Mouse (Mus musculus): ENCODE results near the gene Haus2. TPM values are rescaled to one million over a fixed set of nuclear protein-coding genes. Genes with fewer than 3 reads are reported as not detected.

Haus2 gene
- polyA plus RNA-seq, 1 experiment from 2014 or later, result 41.0 TPM

DNA sequence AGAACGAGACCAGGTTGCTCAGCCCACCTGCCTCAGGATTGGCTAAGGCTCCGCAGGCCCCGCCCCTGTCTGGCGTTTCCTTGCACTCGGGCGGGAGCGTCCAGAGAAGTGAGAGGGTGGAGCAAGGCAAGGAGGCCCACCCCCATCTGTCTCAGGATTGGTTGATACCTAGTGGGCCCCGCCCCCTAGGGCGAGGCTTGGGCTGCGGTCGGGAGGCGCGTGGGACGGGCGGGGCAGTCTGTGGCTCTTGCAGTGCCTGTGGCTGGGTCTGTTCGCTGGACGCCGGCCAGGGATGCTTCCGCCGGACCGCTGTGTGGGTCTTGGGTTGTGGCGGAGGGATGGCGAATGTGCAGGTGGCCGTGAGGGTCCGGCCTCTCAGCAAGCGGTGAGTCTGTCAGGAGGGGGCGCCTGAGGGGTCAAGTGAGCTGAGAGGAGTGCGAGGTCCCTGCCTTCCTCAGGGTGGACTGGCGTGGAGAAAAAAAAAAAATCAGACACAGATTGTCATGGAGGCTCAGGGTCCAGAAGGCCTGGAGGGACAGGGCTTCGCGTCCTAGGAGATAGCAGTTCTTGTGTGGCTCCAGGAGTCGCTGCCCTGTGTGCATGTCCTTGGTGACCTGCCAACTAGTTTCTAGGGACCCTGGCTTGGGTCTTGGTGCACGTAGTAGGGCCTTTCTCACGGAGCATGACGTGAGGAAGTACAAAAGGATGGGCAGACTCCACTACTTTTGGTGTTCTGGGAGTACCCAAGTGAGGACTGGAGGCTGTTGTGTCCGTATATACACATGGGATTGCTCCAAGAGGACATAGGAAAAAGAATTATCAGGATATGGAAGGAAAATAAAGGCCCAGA is 19.9 kb downstream of the Haus2 start, which contains the start of gene Stard9:
TSS of gene Stard9 (plus strand) at position 236 of the 850 bp plus-strand sequence.
- H3K9me3 ChIP-seq (replicated peaks), result no peaks in the 10 kb centered on the region
- H3K36me3 ChIP-seq, result no peaks in the 10 kb centered on the region
- peak within 1 kb of the TSS; percentile 82 for H3K27ac ChIP-seq (replicated peaks)
- H3K27me3 ChIP-seq (ENCODE audit: low read depth, poor library complexity, severe bottlenecking), result no peaks in the 10 kb centered on the region
- DNase-seq (ENCODE audit: low spot score), result peak; percentile 98
- H3K4me3 ChIP-seq, result peak within 1 kb of the TSS; percentile 68
- WGBS, result 2% methylated on average over 36 of the region's 36 CpGs
- H3K4me1 ChIP-seq, result peaks cover 8% of the 10 kb centered on the region

DNA sequence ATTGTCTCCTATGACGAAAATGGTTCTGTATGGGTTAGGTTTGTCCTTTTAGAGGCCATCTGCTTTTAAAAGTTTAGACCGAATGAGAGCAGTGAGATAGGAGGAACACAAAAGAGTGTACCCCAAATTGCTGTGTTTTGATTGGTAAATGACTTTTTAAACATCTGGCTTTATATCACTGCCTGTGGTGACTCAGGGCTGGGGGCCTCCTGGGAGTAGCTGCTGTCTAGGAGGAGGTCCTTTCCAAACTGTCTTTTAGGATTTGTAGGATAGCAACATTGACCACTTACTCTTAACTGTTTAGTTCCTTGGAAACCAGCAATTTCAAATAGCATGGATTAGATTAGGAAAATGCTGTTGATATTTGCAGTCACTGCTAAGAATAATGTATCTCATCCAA is 21.1 kb downstream of the Haus2 start:
- WGBS, result 83% methylated on average over 2 of the region's 2 CpGs
- Histone ChIP-seq H3K36me3 (peaks cover 4% of the 10 kb centered on the region; the same call in 1 of the 2 replicates), H3K4me3 (no peak overlapping the region), H3K9me3 (replicated peaks) (no peaks in the 10 kb centered on the region), H3K27ac (replicated peaks) (no peak overlapping the region), H3K27me3 (ENCODE audit: low read depth, poor library complexity, severe bottlenecking) (no peaks in the 10 kb centered on the region), H3K4me1 (peaks cover 8% of the 10 kb centered on the region)
- DNase-seq (ENCODE audit: low spot score), result no peak

DNA sequence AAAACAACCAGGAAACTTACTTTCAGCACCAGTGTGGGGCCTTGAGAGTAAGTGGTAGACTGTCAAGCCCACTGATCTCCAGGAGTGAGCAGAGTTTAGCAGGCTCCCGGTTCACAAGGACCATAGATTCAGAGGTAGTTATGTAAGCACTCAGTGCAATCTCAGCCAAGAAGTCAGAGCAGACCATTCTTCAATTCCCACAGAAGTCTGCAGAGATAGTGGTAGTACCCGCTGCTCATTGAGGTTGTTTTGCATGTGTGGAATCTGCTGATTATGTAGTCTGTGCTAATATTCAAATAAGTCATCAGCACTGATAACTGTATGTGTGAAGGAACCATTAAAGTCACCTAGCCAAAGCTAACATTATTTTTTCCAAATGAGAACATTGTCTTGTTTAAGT is 21.5 kb downstream of the Haus2 start:
- Histone ChIP-seq H3K36me3 (peaks cover 7% of the 10 kb centered on the region; the same call in 1 of the 2 replicates), H3K4me1 (peaks cover 8% of the 10 kb centered on the region), H3K27ac (replicated peaks) (no peak overlapping the region), H3K4me3 (no peak overlapping the region), H3K9me3 (replicated peaks) (no peaks in the 10 kb centered on the region), H3K27me3 (ENCODE audit: low read depth, poor library complexity, severe bottlenecking) (no peaks in the 10 kb centered on the region)
- DNase-seq (ENCODE audit: low spot score), result no peak
- 79% methylated on average over 2 of the region's 2 CpGs for WGBS

DNA sequence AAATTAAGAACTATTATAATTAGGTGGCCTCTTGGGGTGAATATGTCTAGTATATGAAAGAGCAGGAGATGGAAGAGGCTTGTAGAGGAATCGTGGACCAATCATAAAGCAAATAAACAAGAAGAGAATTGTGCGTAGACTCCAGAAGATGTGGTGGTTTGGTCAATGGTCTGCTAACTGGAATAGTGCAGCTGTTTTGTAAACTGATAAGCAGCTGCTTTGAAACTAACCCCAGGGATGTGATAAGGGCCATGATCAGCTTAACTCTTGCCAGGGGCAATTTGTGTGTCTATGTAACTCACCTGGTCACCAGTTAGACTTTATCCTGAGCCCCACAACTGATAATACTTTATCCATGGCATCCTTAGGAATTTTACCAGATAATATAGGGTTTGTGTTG is 22.3 kb downstream of the Haus2 start:
- DNase-seq (ENCODE audit: low spot score), result no peak
- Histone ChIP-seq H3K36me3 (peaks cover 7% of the 10 kb centered on the region; the same call in 1 of the 2 replicates), H3K4me3 (no peak overlapping the region), H3K27me3 (ENCODE audit: low read depth, poor library complexity, severe bottlenecking) (no peaks in the 10 kb centered on the region), H3K4me1 (peaks cover 8% of the 10 kb centered on the region), H3K27ac (replicated peaks) (no peak overlapping the region), H3K9me3 (replicated peaks) (no peaks in the 10 kb centered on the region)
- WGBS, result 89% methylated on average over 2 of the region's 2 CpGs

DNA sequence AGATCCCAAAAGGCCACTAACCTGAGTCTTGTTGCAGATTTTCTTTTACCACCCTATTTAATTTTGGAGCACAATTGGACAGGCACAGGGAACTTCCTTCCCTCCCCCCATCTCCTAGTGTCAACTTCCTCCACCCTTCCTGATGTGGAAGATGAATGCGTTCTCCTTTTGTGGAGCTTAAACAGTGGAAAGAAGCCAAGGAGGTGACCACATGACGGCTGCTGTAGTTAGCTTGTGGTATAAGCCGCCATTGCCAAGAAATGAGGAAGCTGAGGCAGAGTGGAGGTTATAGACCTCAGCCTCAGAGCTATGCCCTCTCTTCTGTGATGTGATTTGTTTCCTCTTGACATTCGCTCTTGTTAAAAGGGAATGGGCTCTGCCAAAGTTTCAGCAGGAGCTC is 22.8 kb downstream of the Haus2 start:
- 95% methylated on average over 4 of the region's 4 CpGs for WGBS
- no peak for DNase-seq (ENCODE audit: low spot score)
- Histone ChIP-seq H3K4me3 (no peak overlapping the region), H3K27ac (replicated peaks) (no peak overlapping the region), H3K36me3 (peaks cover 7% of the 10 kb centered on the region; the same call in 1 of the 2 replicates), H3K9me3 (replicated peaks) (no peaks in the 10 kb centered on the region), H3K4me1 (peaks cover 8% of the 10 kb centered on the region), H3K27me3 (ENCODE audit: low read depth, poor library complexity, severe bottlenecking) (no peaks in the 10 kb centered on the region)

DNA sequence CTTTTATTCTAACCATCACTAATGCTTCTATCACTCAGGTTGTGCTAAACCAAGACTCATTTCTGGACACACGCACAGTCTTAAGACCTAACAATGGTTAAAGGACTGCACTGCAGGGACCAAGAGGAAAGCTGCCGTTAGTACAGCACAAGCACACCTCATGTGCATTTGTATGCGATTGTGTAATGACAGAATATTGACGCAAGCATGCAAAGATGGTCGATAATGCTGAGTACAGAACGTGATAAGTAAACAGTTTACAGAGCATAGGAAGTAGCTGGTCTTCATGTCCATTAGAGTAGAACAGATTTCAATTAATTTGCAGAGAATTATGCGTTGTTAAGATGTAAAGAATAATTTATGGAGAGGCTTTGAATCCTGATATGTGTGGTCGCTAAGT is 31.7 kb downstream of the Haus2 start:
- H3K27ac ChIP-seq (replicated peaks), result no peak overlapping the region
- no peak overlapping the region for H3K4me3 ChIP-seq
- no peak for DNase-seq (ENCODE audit: low spot score)
- WGBS, result 94% methylated on average over 8 of the region's 8 CpGs
- H3K27me3 ChIP-seq (ENCODE audit: low read depth, poor library complexity, severe bottlenecking), result no peaks in the 10 kb centered on the region
- H3K9me3 ChIP-seq (replicated peaks), result no peaks in the 10 kb centered on the region
- H3K36me3 ChIP-seq, result peaks cover 6% of the 10 kb centered on the region; the same call in 1 of the 2 replicates
- H3K4me1 ChIP-seq, result no peaks in the 10 kb centered on the region

DNA sequence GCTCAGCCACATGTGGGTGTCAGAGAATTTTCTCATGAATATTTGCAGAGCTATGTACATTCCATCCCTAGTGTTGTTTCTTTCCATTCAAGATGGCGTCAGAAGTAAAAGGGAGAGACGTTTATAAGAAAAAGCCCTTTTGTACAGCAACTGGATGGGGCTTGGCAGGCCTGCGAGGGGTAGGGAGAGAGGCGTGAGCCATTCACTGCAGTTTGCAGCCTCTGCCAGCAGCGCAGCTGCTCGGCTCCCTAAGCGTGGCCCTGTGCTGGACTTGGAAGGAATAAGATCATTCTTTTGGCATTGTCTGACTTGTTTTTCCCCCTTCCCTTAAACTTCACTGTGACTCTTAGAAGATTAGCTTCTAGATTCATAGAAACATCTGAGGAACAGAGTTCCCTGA is 34.7 kb downstream of the Haus2 start:
- H3K9me3 ChIP-seq (replicated peaks), result no peaks in the 10 kb centered on the region
- 83% methylated on average over 7 of the region's 7 CpGs for WGBS
- peaks cover 6% of the 10 kb centered on the region; the same call in 1 of the 2 replicates for H3K36me3 ChIP-seq
- H3K27me3 ChIP-seq (ENCODE audit: low read depth, poor library complexity, severe bottlenecking), result no peaks in the 10 kb centered on the region
- no peak overlapping the region for H3K4me3 ChIP-seq
- no peak overlapping the region for H3K27ac ChIP-seq (replicated peaks)
- no peak for DNase-seq (ENCODE audit: low spot score)
- H3K4me1 ChIP-seq, result 0 out of 2 replicates have a peak, but pooled peaks cover 3% of the 10 kb centered on the region

DNA sequence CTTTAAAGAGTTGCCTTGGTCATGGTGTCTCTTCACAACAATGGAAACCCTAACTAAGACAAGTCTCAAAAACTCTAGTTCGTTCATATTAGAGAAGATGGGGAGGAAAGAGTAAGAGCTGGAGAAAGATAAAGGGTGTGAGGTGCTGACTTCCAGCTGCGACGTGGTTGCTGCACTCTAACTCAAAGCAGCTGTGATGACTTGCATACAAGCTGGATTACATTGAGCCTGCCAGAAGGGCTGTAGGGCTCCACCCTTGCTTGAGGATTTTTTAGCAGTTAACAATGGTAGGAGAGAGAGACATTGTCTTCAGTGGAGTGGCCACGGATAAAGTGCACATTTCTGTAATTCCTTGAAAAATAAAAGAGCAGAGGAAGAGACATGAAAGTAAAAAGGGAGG is 37.6 kb downstream of the Haus2 start:
- no peak for DNase-seq (ENCODE audit: low spot score)
- 70% methylated on average over 4 of the region's 4 CpGs for WGBS
- Histone ChIP-seq H3K36me3 (no peaks in the 10 kb centered on the region), H3K4me3 (no peak overlapping the region), H3K9me3 (replicated peaks) (no peaks in the 10 kb centered on the region), H3K27me3 (ENCODE audit: low read depth, poor library complexity, severe bottlenecking) (no peaks in the 10 kb centered on the region), H3K4me1 (0 out of 2 replicates have a peak, but pooled peaks cover 3% of the 10 kb centered on the region), H3K27ac (replicated peaks) (no peak overlapping the region)

DNA sequence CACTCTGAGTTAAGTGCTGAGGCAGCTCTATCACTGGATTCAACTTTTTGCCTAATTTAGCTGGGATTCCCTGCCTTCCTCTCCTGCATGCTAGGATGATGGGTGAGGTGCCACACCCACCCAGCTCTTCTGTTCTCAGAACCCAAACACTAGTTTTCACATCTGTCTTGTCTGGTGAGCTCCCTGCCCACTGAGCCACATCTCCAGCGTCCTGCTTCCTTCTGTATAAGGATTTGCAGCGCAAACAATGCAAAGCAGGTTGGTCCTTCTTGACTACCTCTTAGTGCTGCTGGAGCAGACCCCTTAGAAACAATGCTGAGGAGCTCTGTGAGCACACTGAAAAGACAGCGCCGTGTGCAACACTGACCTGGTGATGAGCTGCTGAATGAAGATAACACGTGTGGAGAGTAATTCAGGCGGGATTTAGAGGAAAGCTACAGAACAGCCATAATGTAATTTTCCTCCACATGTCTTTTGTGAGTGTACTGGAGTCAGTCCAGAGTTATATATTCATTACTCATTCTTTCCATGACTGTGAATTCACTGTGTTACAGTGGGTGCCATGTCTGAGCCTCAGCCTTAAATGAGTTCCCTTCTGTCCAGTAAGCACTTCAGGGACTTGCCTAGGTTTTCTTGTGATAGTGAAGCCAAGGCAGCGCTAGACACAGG is 43.2 kb downstream of the Haus2 start:
- no peaks in the 10 kb centered on the region for H3K36me3 ChIP-seq
- no peaks in the 10 kb centered on the region for H3K9me3 ChIP-seq (replicated peaks)
- 82% methylated on average over 7 of the region's 7 CpGs for WGBS
- no peak overlapping the region for H3K27ac ChIP-seq (replicated peaks)
- H3K27me3 ChIP-seq (ENCODE audit: low read depth, poor library complexity, severe bottlenecking), result no peaks in the 10 kb centered on the region
- no peak for DNase-seq (ENCODE audit: low spot score)
- no peak overlapping the region for H3K4me3 ChIP-seq
- no peaks in the 10 kb centered on the region for H3K4me1 ChIP-seq

DNA sequence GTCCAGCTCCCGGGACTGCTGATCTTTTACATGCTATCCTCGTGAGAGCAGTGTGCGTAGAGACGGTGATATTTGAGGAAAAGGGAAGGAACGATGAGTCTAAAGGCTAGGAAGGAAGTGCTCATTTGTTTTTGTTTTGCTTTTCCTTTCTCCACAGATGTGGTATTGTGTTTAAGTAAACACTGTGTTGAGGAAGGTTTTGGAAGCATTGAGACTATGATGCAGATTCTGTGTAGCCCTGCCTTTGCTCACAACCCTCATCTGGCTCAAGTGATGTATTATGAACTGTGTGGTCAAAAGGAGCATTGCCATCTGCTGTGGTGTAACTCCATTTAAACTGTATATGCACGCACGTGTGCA is 43.7 kb downstream of the Haus2 start:
- no peak overlapping the region for H3K27ac ChIP-seq (replicated peaks)
- H3K9me3 ChIP-seq (replicated peaks), result no peaks in the 10 kb centered on the region
- no peak overlapping the region for H3K4me3 ChIP-seq
- WGBS, result 79% methylated on average over 7 of the region's 7 CpGs
- no peak for DNase-seq (ENCODE audit: low spot score)
- H3K4me1 ChIP-seq, result no peaks in the 10 kb centered on the region
- H3K27me3 ChIP-seq (ENCODE audit: low read depth, poor library complexity, severe bottlenecking), result no peaks in the 10 kb centered on the region
- no peaks in the 10 kb centered on the region for H3K36me3 ChIP-seq

DNA sequence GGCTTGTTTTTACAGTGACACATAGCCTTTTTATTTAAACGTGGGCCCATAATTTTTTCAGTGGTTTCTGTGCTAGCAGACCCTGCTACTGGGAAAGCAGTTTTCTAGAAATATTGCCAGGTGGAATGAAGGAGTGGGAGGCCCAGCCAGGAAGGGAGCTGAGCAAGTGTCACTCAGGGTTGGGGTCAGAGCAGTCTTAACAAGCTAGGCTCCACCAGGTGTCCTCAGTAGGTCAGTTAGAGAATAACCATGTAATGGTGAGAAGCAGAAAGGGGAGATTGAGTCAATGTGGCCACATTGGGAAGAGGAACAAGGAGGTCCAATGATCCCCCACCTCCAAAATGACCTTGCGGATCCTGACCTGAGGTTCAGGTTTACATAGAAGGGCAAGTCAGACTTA is 45.5 kb downstream of the Haus2 start:
- 81% methylated on average over 2 of the region's 2 CpGs for WGBS
- H3K9me3 ChIP-seq (replicated peaks), result no peaks in the 10 kb centered on the region

DNA sequence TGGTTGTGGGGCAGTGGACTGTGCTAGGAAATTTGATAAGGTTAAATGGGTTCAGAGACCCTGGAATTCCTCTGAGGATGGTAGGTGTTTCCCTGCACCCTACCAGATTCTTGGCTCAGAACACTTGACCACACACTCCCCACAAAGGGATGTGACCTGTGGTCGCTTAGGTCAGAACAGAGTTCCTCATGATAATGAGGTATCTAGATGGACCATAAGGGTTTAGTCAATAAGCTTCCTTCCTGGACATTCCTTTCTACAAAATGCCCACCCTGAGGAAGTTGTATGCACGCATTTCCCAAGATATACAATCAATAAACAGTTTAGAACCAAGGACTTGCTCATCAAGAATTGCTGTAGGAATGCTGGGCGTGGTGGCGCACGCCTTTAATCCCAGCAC is 46.7 kb downstream of the Haus2 start:
- H3K27me3 ChIP-seq (ENCODE audit: low read depth, poor library complexity, severe bottlenecking), result no peaks in the 10 kb centered on the region
- H3K36me3 ChIP-seq, result no peaks in the 10 kb centered on the region
- no peak for DNase-seq (ENCODE audit: low spot score)
- H3K4me3 ChIP-seq, result no peak overlapping the region
- no peaks in the 10 kb centered on the region for H3K9me3 ChIP-seq (replicated peaks)
- no peaks in the 10 kb centered on the region for H3K4me1 ChIP-seq
- 88% methylated on average over 5 of the region's 5 CpGs for WGBS
- no peak overlapping the region for H3K27ac ChIP-seq (replicated peaks)

More for the DNA sequence above, 45.5 kb downstream of the Haus2 start:
- no peaks in the 10 kb centered on the region for H3K36me3 ChIP-seq
- no peak overlapping the region for H3K4me3 ChIP-seq
- no peak overlapping the region for H3K27ac ChIP-seq (replicated peaks)
- no peaks in the 10 kb centered on the region for H3K27me3 ChIP-seq (ENCODE audit: low read depth, poor library complexity, severe bottlenecking)
- no peaks in the 10 kb centered on the region for H3K4me1 ChIP-seq
- DNase-seq (ENCODE audit: low spot score), result no peak

DNA sequence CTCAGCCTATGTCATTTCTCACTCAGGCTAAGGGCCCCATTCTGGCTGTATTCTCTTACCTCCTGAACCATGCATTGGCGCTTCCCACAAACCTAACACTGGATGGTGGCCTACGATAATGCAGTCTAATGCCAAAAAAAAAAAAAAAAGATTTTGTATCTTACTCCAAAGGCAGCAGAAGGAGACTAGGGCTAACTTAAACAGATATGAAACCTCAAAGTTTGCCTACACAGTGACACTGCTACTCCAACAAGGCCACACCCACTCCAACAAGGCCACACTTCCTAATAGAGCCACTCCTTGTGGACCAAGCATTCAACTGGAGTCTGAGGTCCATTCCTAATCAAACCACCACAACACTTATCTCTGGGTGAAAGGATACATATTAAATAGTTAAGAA is 47.5 kb downstream of the Haus2 start:
- no peak overlapping the region for H3K4me3 ChIP-seq
- H3K27ac ChIP-seq (replicated peaks), result no peak overlapping the region
- WGBS, result 84% methylated on average over 2 of the region's 2 CpGs
- no peaks in the 10 kb centered on the region for H3K27me3 ChIP-seq (ENCODE audit: low read depth, poor library complexity, severe bottlenecking)
- H3K36me3 ChIP-seq, result no peaks in the 10 kb centered on the region
- H3K4me1 ChIP-seq, result no peaks in the 10 kb centered on the region
- no peaks in the 10 kb centered on the region for H3K9me3 ChIP-seq (replicated peaks)
- no peak for DNase-seq (ENCODE audit: low spot score)
